8 mouse cellular contexts compared by ENCODE assay signal in genomic region chr6:101307964-101308531, GRCm38 (mm10).
A peak's percentile ranks its signal among the peaks of the same experiment; 100 is the strongest.
DNase-seq lines count a peak whose midpoint lies in the region; ATAC-seq lines count a peak whose summit lies in the region.

No protein-coding gene starts in this region.

- H3K4me1 ChIP-seq in embryonic facial prominence, embryonic 14.5 days (ENCODE audit: control insufficient read depth, insufficient read depth, low read length), result peaks cover 40% of the 10 kb centered on the region
- peaks cover 33% of the 10 kb centered on the region for H3K4me1 ChIP-seq in hindbrain, embryonic 10.5 days (replicated peaks)
- peaks cover 8% of the 10 kb centered on the region; the same call in 1 of the 2 replicates for H3K4me1 ChIP-seq in liver, embryonic 11.5 days (replicated peaks; ENCODE audit: control insufficient read depth, insufficient read depth, low read length)

- DNase-seq in cerebellum, postnatal 10 days, result peak; percentile 37 to 53
- DNase-seq in embryonic facial prominence, embryonic 14.5 days (ENCODE audit: low spot score), result peak; percentile 85
- DNase-seq in hindbrain, embryonic 10.5 days (ENCODE audit: low spot score), result peak; percentile 65
- peak; percentile 68 to 85 for DNase-seq in left cerebral cortex, postnatal 14 days (ENCODE audit: low spot score in 2 of 2)
- peak; percentile 80 to 84 for DNase-seq in right cerebral cortex, postnatal 10 days (ENCODE audit: low spot score in 2 of 2)
- DNase-seq in liver, embryonic 11.5 days (ENCODE audit: low spot score), result no peak
- DNase-seq in spleen, postnatal 14 days (ENCODE audit: low spot score in 2 of 2), result no peak

- WGBS in embryonic facial prominence, embryonic 14.5 days, result 46% methylated on average over 11 of the region's 11 CpGs
- WGBS in hindbrain, embryonic 10.5 days, result 25% methylated on average over 11 of the region's 11 CpGs
- WGBS in liver, embryonic 11.5 days, result 68% methylated on average over 11 of the region's 11 CpGs

- peak; percentile 83 for ATAC-seq in embryonic facial prominence, embryonic 14.5 days (ENCODE audit: low read depth)
- ATAC-seq in liver, embryonic 11.5 days (replicated peaks; ENCODE audit: low FRiP score), result no peak
- no peak for ATAC-seq in erythroid progenitor cell, adult 5-6 weeks (replicated peaks; ENCODE audit: low FRiP score, poor library complexity, severe bottlenecking)

- H3K9ac ChIP-seq in embryonic facial prominence, embryonic 14.5 days (ENCODE audit: low read depth, low read length), result no peak overlapping the region
- no peak overlapping the region for H3K9ac ChIP-seq in liver, embryonic 11.5 days (ENCODE audit: low read depth, low read length)

- no peaks in the 10 kb centered on the region for H3K9me3 ChIP-seq in embryonic facial prominence, embryonic 14.5 days (ENCODE audit: control insufficient read depth, low read length)
- H3K9me3 ChIP-seq in hindbrain, embryonic 10.5 days, result no peaks in the 10 kb centered on the region
- no peaks in the 10 kb centered on the region for H3K9me3 ChIP-seq in liver, embryonic 11.5 days (ENCODE audit: control insufficient read depth, low read length)

- H3K36me3 ChIP-seq in embryonic facial prominence, embryonic 14.5 days (ENCODE audit: control insufficient read depth, insufficient read depth, low read length), result peaks cover 6% of the 10 kb centered on the region; the same call in 1 of the 2 replicates
- H3K36me3 ChIP-seq in hindbrain, embryonic 10.5 days, result 0 out of 2 replicates have a peak, but pooled peaks cover 5% of the 10 kb centered on the region
- H3K36me3 ChIP-seq in liver, embryonic 11.5 days (ENCODE audit: control insufficient read depth, insufficient read depth, low read length), result no peaks in the 10 kb centered on the region

- no peaks in the 10 kb centered on the region for H3K27me3 ChIP-seq in embryonic facial prominence, embryonic 14.5 days (replicated peaks; ENCODE audit: control insufficient read depth, insufficient read depth, low read length)
- peaks cover 38% of the 10 kb centered on the region for H3K27me3 ChIP-seq in hindbrain, embryonic 10.5 days (ENCODE audit: insufficient read depth, poor library complexity, severe bottlenecking)
- H3K27me3 ChIP-seq in liver, embryonic 11.5 days (replicated peaks; ENCODE audit: control insufficient read depth, insufficient read depth, low read length), result no peaks in the 10 kb centered on the region

- intact Hi-C loops in left cerebral cortex, postnatal 14 days (cut with DNase I), result no loop called here

- H3K4me3 ChIP-seq in embryonic facial prominence, embryonic 14.5 days (ENCODE audit: low read depth, low read length), result no peak overlapping the region
- no peak overlapping the region for H3K4me3 ChIP-seq in hindbrain, embryonic 10.5 days
- H3K4me3 ChIP-seq in liver, embryonic 11.5 days (ENCODE audit: low read depth, low read length), result no peak overlapping the region

- no peak overlapping the region for H3K4me2 ChIP-seq in embryonic facial prominence, embryonic 14.5 days (ENCODE audit: low read depth, low read length)
- no peak overlapping the region for H3K4me2 ChIP-seq in liver, embryonic 11.5 days

- H3K27ac ChIP-seq in embryonic facial prominence, embryonic 14.5 days (replicated peaks; ENCODE audit: low read depth, low read length), result peak overlapping the region; percentile 80; the same call in 1 of the 2 replicates
- 0 out of 2 replicates have a peak overlapping the region, but pooled peaks have one; percentile 8 for H3K27ac ChIP-seq in hindbrain, embryonic 10.5 days
- no peak overlapping the region for H3K27ac ChIP-seq in liver, embryonic 11.5 days (ENCODE audit: low read depth, low read length)

Comparison
In these comparisons a context has a peak if more than half of its experiments do, and no peak if none do; other contexts are left out.
1. DNase-seq: peak in cerebellum, postnatal 10 days (2 of 2), embryonic facial prominence, embryonic 14.5 days (single experiment), hindbrain, embryonic 10.5 days (single experiment), left cerebral cortex, postnatal 14 days (2 of 2) and right cerebral cortex, postnatal 10 days (2 of 2); none in liver, embryonic 11.5 days (single experiment) and spleen, postnatal 14 days (0 of 2).